Mouse (Mus musculus): ENCODE data around the gene Snx27.
A peak's percentile ranks its signal among the peaks of the same experiment; 100 is the strongest.

Gene Snx27

GRCm38 (mm10) chr3:94567242-94567641, 15.3 kb downstream of the Snx27 start:
- no peak for DNase-seq (ENCODE audit: low read depth, low spot score)

- DNase-seq (ENCODE audit: low read depth, low spot score) = no peak
Measured at GRCm38 (mm10) chr3:94565557-94565956, 17.0 kb downstream of the Snx27 start.

DNA sequence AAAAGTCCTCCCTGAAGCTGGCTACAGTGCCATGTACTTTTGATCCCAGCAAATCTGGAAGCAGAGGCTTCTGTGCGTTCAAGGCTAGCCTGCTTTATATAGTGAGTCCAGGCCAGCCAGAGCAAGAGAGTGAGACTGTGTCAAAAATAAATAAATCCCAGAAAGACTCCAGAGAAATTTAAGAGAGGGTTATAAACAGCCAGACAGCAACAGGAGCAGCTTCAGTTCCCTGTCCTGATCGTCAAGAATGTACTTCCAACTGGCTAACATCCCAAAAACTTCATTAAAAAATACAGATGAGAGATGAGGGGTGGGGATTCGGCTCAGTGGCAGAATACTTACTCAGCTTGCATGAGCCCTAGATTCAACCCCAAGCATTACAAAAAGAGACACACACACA, 17.4 kb downstream of the Snx27 start:
- DNase-seq (ENCODE audit: low read depth, low spot score) = no peak

- DNase-seq (ENCODE audit: low read depth, low spot score) = no peak
Measured at GRCm38 (mm10) chr3:94564356-94565010, 18.0 kb downstream of the Snx27 start.

- no peak for DNase-seq (ENCODE audit: low read depth, low spot score)
Measured at GRCm38 (mm10) chr3:94563163-94563562, 19.4 kb downstream of the Snx27 start.

- DNase-seq (ENCODE audit: low read depth, low spot score) = no peak
Measured at GRCm38 (mm10) chr3:94559931-94560429, 22.5 kb downstream of the Snx27 start.

DNA sequence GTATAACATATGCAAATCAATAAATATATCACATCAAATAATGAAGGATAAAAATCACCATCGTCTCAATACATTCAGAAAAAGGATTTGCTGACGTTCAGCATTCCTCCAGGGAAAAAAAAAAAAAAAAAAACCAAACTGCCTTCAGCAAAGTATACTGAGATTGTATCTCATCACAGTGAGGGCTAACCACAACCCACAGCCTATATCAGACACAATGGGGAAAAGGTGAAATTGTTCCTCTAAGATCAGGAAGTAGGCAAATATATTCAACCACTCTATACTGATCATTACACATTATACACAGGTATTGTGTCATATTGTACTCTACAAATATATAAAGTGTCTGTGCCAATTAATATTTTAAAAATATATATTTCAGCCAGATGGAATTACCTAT, 33.5 kb downstream of the Snx27 start:
- DNase-seq (ENCODE audit: low read depth, low spot score) = no peak

DNA sequence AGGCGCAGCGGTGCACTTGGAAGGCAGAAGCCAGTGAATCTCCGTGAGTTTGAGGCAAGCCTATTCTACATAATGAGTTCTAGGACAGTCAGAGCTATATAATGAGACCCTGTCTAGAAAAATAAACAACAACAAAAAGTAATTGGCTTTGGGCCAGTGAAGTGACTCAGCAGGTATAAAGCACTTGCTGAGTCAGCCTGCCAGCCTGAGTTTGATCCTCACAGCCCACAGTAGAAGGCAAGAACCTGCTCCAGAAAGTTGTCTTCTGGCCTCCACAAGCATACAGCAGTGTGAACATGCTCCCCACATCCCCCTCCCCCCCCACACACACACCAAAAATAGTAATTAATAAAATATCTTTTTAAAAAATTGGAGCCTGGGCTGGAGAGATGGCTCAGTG, 45.3 kb downstream of the Snx27 start:
- DNase-seq (ENCODE audit: low read depth, low spot score) = no peak

DNA sequence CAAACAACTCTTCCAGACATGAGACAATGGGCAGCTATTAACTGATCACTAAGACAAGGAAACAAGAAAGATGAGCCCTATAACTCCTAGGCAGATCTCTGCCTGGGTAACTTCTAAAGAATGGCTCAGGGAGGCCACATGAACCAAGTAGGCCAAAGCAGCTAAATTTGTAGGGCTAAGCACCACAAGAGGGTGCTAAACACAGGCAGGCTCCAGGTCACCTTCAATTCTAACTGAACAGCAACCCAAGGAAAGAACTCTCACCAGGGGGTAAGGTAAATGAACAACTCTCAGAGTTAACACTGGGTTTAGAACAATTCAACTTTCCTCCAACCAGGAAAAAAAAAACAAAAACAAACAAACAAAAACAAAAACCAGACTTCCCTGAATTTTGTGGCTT, 48.5 kb downstream of the Snx27 start:
- peak; percentile 48 for DNase-seq (ENCODE audit: low read depth, low spot score)

GRCm38 (mm10) chr3:94526731-94527130, 55.8 kb downstream of the Snx27 start:
- no peak for DNase-seq (ENCODE audit: low read depth, low spot score)

DNA sequence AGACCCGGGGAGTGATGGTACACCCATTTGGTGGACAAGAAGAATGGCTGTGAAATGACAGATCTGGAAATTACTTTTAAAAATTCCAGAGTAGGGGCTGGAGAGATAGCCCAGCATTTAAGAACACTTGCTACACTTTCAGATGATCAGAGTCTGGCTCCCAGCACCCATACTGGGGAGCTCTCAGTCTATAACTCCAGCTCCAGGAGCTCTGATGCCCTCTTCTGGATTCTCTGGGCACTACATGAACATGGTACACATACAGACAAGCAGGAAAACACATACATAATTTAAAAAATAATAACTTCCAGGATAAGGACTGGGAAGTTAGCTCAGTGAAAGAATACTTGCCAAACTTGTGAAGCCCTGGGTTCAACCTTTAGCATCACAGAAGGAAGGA, 75.9 kb downstream of the Snx27 start:
- DNase-seq (ENCODE audit: low read depth, low spot score) = peak; percentile 41

DNA sequence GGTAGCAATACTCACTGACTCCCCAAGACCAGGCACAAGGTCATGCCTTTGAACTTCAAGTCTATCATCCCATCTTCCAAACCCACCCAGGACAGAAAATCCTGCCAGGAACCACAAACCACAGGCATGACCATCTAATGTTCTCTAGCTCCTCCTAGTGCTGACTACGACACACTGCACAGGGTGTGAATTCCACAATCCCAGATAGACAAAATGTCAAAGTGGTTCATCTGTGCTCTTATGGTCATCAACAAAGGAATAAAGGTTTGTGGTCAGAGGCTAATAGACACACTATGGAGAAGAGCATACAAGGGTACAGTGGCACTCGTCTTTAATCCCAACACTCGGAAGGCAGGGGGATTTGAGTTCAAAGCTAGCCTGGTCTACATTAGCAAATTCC, 80.3 kb downstream of the Snx27 start:
- peak; percentile 24 for DNase-seq (ENCODE audit: low read depth, low spot score)

DNA sequence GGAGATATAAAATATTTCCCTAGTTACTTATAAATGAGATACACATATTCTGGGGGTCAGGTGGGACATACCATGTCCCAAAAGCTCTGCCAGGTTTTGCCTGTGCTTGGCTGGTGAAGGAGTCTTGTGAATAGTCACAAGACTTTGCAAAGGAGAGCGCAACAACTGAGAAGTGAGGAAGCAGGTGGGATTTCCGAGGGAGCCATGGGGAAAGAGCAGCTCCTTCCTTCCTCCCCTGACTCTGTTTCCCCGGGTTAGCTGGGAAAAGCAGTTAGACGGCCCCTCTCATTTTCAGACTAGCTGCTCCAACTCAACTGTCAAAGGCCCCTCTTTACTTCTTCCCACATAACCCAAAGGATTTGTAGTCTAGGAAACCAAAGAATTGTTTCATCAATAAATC, 85.4 kb downstream of the Snx27 start:
- DNase-seq (ENCODE audit: low read depth, low spot score) = no peak

- no peak for DNase-seq (ENCODE audit: low read depth, low spot score)
Measured at GRCm38 (mm10) chr3:94487581-94487980, 94.9 kb downstream of the Snx27 start.

DNA sequence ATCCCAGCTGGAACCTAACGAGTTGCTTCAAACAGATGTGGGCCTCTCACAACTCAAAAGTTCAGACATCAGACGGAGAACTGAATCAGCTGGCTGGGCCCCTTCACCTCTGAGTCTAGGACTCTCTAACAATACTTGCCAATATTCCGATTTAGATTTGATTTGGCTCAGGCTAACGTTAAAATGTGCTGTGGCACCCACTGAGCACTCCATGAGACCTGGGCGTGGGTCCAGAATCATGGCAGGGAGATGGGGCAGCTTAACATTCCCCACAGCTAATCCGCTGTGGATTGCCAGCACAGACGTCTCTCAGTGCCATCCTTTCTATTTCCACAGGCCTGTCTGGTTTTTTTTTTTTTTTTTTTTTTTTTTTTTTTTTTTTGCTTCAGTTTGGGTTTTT, 96.6 kb downstream of the Snx27 start:
- no peak for DNase-seq (ENCODE audit: low read depth, low spot score)

DNA sequence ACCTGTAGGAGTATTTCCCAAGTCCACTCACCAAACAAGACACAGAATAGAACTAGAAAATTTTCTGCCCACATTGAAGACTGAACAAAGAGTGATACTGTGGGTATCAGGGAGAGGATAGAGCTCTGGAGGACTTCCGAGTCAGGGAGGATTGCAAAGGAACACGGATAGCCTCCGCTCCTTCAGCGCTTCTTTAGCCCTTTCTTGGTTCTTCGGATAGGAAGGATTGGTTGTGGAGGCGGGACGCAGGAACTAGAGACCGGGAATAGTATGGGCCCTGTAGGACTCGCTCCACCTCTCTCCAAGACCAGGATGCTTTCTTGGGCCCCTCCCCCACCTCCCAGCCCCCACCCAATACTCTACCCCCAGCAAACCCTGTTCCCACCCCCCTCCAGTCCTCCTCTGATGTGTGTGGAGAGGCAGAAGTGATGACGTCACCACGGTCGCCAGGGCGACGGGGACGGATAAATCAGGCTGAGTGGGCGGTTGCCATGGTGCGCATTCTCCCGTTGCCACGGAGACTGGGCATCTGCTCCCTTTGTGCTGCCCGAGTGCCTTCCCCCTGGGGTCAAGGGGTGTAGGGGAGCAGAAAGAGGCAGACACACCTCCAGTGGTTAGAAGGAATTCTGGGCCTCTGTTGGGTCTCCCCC, 98.6 kb downstream of the Snx27 start:
- peak; percentile 70 for DNase-seq (ENCODE audit: low read depth, low spot score)

- DNase-seq (ENCODE audit: low read depth, low spot score) = peak; percentile 28
Measured at GRCm38 (mm10) chr3:94482764-94483385, 99.6 kb downstream of the Snx27 start.

GRCm38 (mm10) chr3:94481429-94481828, 101.1 kb downstream of the Snx27 start:
- DNase-seq (ENCODE audit: low read depth, low spot score) = no peak

DNA sequence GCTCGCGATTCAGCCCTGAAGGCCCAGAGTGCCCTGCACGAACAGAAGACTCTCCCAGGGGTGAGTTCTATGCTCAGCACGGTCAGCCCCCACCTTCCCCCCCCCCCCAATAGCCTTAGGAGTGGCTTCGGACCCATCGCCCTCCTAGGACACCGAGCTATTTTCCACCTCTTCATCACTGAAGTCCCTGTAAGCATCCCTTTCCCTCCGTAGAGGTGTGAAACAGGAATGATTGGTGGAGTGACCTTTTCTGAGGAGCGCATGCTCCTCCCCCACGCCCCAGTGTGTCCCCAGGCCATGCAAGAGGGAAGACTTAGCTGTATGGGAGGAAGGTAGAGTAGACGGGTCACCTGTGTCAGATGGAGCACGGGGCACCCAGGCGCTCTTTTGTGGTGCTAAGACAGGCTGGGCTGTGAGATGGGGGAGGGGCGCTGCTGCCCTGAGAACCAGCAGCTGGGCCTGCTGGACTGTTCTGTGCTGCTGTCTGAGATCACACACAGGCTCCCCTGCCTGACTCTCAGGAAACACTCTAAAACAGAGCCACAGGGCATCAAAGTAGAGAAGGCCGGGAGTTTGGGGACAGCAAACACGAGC, 102.1 kb downstream of the Snx27 start, which contains the start of gene Riiad1:
TSS of gene Riiad1 (minus strand) at position 51 of the 594 bp plus-strand sequence.
- no peak for DNase-seq (ENCODE audit: low read depth, low spot score)

DNA sequence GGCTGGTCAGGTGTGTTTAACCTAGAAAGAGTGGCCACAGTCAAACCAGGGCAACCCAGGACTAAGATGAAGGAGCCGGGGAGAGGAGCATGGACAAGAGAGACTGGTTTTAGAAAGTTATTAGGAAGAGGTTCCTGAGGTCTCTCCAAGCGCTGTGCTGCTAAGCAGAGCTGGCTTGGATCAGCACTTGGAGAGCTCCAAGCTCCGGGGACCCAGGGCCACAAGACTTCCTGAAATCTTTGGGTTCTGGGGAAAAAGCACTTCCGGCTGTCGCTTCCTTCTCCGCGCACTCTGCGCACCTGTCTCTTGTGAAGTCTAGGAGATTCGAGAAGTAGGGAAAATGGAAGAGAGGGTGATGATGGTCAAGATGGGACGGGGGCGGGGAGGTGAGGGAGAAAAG, 103.0 kb downstream of the Snx27 start:
- DNase-seq (ENCODE audit: low read depth, low spot score) = no peak

DNA sequence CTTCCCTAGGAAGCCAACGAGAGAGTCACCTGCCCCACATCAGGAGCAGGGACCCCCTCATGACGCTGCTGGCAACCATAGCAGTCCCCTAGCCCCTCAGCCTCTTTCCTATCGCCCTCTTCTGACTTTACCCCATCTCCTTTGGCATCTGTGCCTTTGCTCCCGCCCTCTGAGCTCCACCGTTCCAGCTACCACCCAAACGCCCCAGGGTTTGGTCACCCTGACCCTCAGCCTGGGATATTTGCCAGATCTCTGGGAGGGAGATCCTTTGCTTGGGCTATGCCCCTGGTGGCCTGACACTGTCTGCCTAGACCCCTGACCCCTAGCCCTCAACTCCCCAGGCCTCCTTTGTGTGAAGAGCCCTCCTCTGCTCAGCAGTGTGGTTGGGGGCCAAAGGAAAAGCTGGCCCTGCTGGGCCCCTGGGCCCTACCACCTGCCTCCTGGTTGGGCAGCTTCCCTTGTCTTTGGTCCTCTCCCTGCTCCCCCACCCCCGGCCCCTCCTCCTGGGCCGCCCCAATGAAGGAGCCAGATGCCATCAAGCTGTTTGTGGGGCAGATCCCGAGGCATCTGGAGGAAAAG, 103.8 kb downstream of the Snx27 start:
- no peak for DNase-seq (ENCODE audit: low read depth, low spot score)

- no peak for DNase-seq (ENCODE audit: low read depth, low spot score)
Measured at GRCm38 (mm10) chr3:94477981-94478422, 104.5 kb downstream of the Snx27 start, which contains the start of gene Celf3. Gene Celf3 (plus strand): TSS chr3:94478295.

Data from CD4-positive, CD25-positive, alpha-beta regulatory T cell, adult 2 months (primary cell).